Mouse (Mus musculus) granulocyte monocyte progenitor cell, adult 5-6 weeks (primary cell): Measurements from ENCODE around the gene Cdk5rap2. TPM values are rescaled to one million over a fixed set of nuclear protein-coding genes. Genes with fewer than 3 reads are reported as not detected.

Experiments used
- ATAC-seq: replicated peaks from 2 replicates; pipeline ENCODE4 v1.8.0; 2016; ENCODE audit warnings: mild to moderate bottlenecking, moderate TSS enrichment, inconsistent platforms; ENCODE audit not compliant: poor library complexity, severe bottlenecking
- total RNA-seq, 2 experiments: library from RNA; stranded (forward) in 1 of 2; stranded (reverse) in 1 of 2; fragments of 200-712, 200-1000 nt in 1 of 2; fragments of >200 nt in 1 of 2; fragmentation: Nextera tagmentation in 1 of 2; gene quantifications; 2 replicates each; pipeline ENCODE4 v1.2.3; 2014 to 2017

The Cdk5rap2 gene
- 9.8 and 14.9 TPM in 2 replicates for total RNA-seq (2014; fragmentation: Nextera tagmentation)
- 25.8 and 27.2 TPM in 2 replicates for total RNA-seq (2017)

DNA sequence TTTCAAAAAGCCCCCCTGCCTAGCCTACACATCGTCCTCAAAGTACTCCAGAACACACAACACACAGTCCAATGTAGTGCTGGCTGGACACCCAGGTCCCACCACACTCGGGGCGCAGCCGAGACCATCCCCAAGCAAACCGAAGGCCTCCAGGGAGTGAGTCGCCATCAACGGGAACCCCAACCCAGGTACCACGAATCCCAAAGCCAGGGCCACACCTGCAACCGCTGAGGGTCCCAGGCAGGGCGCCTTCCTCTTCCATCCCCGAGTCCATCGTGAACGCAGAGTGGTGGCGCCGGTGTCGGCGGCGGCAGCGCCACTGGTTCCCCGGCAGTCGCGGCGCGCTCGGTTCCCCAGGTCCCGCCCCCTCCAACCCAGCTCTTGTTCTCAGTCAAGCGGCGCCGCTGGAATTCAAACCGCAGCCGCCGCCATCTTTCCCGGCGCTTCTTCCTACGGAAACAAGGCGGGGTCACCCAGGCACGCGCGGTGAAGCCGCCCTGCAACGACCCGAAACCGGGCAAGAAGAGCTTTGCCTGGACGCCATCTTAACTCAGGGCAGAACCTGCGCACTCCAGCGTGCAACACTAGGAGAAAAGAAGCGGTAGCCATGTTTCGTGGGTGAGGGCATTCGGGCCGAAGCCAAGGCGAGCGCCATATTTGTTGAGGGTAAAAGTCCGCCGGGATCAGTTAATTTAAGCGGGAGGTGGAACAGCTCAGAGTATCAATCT lies at the start of gene Cdk5rap2:
TSS of gene Cdk5rap2 (minus strand) at position 450 of the 728 bp plus-strand sequence.
- ATAC-seq: peak; percentile 97

DNA sequence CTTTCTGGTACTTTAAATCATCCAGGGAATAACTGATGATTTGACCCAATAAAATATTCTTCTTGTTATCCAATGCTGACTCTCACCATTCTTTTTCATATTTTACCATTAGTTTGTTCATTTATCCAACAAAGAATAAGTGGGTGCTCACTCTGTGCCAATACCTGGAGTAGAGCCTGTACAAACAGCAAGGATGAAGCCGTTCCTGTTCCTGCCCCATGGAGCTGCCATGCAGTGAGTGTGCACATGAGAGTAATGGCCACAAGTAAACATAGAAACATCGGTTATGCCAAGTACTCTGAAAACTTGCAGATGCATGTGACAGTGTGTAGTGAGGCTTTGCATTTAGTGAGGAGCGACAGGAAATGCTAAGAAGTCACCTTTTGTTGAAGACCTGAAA lies 41.9 kb upstream of the Cdk5rap2 start:
- ATAC-seq: no peak

DNA sequence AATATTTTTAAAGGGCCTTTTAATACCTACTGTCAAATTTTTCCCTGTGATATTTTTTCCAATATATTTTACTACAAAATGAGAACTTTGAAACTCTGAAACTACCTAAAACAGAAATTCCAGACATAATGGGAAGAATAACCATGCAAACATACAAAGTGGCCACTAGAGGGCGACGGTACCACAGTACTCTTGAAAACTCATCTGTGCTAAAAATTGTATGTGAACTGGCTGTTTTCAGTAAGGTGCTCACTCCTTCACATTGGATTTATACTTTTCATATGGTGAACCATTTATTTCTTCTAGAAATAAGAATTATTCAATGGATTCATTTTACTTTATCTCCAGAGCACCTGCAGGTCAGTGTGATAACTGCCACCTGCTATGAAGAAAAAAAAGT lies 41.5 kb upstream of the Cdk5rap2 start:
- peak; percentile 73 for ATAC-seq

DNA sequence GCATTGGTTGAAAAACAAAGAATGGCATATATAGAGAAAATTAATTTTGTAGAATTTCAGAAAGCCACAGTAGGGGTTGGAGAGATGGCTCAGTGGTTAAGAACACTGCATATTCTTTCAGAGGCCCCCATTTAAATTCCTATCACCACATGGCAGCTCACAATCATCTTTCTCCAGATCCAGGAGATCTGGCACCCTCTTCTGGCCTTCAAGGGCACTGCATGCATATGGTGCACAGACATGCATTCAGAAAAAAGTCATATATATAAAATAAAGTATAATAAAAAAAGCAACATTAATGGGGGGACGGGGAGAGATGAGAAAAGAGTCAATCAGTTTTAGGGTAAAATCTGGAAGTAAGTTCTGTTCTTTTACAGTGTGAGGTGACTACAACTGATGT lies 39.4 kb upstream of the Cdk5rap2 start:
- no peak for ATAC-seq

DNA sequence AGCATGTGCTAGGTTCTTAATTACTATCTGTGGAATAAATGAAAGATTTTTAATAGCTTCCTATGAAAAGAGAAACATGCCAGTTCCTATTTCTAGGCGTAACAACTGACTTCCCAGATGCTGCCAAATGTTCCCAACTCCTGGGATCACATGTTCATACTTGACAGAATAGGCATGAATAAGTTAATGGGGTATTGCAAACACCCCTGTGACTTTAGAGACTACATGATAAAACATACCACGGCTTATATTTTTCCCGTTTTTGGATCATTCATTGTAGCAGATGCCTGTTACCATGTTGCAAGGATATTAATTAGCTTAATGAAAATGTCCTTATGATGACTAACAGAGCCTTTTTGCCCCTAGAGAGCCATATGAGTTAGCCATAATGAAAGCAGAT lies 36.5 kb upstream of the Cdk5rap2 start:
- ATAC-seq: no peak

DNA sequence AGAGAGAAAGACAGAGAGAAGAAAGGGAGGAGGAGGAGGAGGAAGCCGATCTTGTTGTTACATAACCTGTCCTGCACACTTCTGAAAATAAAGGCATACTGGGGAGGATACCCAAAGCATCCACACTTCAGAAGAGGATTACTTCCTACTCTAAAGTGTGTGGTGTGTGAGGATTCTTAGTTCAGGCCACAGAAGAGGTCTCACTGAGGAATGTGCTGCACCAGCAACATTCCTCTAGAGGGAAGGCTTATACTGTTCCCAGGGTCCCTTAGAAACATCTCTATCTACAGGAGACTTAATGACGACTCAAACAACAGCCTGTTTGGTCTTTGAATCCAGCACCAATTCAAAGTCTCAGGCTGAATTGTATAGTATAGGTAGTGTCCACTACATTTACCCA lies 10.0 kb upstream of the Cdk5rap2 start:
- ATAC-seq: no peak

DNA sequence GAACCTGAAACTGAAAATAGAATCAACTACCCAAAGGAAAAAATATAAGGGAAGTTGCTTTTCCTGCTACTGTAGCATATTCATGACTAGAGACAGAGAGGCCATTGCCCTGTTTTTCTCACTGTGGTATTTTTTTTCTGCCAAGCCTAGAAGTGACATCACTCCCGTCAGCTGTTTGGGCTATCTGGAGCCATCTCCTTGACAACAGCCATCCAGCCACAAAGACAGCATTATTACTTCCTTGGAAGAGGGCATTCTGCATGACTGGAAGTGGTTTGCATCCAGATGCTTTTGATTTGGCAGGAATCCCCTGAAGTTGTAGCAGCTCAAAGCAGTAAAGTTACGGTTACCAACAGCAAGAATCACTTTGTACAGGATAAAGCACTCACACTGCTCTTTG lies 1.9 kb upstream of the Cdk5rap2 start:
- ATAC-seq: 0 out of 2 replicates have a peak, but pooled peaks have one; percentile 2

DNA sequence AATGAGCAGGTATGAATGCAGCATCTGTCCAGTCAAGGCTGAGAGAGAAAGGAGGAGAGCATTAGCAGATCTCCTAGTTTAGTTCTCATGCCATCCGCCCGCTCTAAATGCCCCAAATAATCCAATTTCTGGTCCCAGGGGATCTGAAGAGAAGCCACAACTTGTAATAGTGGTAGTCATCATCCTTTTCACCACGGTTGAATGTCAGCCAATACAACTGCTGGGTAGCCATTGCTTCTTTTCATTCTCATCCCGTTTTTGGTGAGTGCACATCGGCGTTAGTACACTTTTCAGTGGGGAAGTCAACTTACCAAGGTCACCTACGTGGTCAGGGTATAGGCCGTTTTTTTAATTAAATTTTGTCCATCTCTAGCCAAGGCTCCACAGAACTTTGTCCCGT lies 787 bp downstream of the Cdk5rap2 start:
- no peak for ATAC-seq

DNA sequence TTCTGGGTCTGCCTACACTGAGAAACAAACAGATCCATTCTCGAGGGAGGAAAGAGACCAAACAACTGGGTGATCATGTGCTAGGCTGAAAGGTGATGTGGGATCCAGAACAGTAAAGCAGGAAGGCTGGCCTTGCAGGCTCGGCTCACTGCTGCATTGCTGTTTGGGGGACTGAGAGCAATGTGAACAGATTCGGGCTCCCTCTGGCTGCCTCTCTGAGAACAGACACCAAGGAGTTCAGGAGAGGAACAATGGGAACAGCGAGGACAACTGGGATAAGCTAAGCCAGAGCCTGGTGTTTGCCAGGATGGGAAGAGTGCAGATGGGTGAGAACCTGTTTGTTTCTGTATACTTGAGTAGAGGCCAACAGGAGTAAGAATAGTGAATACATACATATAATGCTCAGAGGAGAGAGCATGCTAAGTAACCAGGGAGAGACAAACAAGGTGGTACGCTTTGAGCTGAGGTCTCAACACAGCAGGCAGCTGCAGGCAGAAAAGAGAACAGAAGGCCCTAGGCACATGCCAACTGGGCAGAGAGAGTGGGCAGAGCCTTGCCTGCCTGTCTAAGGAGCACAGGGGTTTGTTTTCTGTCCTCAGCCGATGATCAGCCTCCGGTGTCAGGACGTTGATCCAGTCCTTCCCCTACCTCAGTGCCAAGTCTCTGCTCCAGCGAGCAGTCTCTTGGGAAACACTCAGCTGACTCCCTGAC lies 8.0 kb downstream of the Cdk5rap2 start:
- no peak for ATAC-seq

DNA sequence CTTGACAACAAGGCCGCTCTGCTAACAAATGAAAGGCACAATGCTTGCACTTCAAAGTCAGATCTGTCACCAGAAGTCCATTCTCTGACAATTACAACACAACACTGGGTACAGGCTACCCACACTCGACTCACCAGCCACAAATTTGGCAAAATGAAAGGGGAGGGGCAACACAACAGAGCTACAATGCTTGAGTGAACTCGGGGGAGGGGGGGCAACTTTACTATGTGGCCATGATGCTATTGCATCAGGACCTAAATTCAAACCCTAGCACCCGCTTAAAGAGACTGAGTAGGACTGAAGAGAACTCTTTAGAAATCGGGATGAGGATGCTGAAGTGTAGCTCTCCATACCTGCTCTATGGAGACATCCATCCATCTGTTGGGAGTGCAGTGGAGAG lies 10.8 kb downstream of the Cdk5rap2 start:
- ATAC-seq: no peak

DNA sequence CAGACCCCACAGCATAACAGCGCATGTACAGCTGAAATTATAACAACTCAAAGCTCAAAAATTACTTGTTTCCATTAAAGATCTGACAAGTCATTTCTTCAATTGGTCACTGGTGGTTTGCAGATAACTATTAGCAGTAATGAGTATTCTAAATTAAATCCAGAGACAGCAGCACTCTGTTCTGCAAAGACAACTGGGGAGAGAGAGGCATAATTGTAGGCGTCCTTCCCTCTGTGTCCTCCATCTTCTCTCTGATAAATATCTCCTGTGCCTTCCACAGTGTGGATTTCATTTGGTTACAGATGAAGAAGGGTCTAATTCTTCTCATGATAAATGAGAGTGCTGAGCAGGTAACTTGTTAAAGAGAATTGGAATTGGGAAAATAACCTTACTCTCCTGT lies 11.2 kb downstream of the Cdk5rap2 start:
- no peak for ATAC-seq

DNA sequence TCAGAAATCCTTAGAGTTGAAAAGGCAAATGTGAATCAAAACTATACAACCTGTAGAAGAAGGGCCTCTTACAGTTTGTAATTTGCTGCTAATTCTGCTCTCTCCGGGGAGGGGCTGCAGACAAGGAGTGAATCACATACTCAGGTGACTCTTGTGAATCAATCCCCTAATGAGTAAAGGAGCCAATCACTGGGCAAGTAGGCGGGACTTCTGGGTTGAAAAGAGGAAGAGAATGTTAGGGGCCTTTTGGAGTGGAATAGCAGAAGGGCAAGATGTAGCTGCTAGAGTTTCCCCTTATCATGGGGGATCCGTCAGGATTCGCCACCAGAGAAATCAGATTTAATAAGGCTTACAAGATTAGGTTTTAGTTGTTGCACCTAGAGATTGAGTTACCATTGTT lies 12.2 kb downstream of the Cdk5rap2 start:
- peak; percentile 42; the same call in 1 of the 2 replicates for ATAC-seq

DNA sequence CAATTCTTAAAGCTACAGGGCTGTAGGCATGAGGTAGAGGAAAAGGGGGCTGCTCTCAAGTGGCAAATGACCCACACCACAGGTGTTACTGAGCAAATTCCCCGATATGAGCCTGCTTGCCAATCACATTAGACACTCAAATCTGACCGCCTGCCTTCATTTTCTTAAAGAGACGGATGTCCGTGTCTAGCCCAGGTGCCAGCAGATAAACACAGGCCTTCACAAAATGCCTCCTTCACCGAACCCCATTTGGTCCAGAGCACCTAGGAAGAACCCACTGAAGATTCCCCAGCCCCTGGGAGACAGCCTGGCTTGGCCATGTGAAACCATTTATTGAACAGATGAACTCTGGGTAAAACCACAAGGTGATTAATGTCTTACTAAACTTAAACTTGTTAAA lies 13.5 kb downstream of the Cdk5rap2 start:
- ATAC-seq: no peak

DNA sequence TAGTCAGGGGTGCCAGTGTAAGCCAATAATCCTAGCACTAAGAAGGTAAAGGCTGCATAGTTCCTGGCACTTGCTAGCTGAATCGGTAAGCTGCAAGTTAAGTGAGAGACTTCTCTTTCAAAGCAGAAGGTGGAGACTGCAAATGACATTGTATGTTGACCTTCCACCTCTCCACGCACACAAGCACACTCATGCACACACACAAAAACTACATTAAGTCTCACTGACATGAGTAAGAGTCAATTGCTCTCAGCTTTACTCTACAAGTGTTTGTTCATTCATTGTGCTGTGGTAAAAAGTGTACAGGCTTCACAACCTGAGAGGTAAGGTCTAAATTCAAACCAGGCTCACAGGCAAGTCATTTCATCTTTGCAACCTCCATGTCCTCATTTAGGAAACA lies 15.5 kb downstream of the Cdk5rap2 start:
- ATAC-seq: no peak

DNA sequence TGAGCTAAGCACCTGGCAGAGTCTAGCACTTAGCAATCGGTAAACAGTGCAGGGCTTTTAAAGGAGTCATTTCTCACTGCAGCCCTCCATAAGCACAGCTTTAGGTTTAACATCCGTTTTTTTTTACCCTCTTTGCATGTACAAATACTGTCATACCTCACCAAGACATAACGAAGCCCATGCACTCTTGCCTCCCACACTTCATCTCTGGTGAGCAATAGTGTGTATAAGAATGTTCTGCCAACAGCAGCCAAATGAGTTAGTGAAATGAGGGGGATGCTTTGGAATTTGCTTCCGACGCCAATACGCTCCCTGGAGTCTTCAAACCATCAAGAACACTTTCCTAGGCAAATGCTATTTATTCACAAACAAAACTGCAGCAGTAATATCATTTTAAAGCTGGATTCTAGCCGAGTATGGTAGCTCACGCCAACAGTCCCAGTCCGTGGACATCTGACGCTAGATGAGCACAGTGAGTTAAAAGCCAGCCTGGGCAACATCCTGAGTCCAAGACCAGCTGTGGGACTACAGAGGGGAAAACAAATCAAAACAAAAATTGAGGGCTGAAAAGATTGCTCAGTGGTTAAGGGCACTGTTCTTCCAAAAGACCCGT lies 18.4 kb downstream of the Cdk5rap2 start:
- ATAC-seq: no peak

DNA sequence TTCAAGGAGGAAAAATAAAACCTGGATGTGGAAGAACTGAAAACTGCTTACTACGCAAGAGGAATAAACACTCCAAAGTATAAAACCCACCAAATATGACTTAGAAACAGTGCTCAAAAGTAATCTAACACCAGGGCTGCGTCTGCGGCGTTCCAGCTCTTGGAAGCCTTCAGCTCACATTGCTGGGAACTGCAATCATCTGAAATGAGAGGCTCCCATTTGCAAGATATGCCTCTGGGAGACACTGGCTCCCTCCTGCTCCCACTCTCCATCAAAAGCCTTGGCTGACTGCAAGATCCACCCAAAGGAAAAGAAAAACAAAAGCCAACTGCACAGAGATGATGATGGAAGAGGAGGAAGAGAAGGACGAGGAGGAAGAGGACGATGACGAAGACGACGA lies 19.2 kb downstream of the Cdk5rap2 start:
- no peak for ATAC-seq

DNA sequence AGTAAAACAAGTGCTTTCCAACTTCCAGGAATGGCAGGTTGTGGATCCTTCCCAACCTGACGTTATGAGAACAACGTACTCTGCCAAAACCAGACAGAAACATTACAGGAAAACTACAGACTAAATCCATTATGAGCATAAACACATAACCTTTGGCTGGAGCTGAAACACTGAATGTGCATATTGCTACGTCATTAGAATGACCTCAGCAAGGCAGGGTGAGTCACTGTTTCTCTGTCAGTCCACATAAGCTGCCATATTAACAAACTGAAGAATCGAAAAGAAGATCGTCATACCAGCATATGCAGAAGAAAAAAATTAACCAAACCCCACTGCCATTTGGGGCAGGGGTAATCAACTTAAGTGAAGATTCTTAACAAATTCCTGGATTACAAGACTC lies 24.0 kb downstream of the Cdk5rap2 start:
- no peak for ATAC-seq

DNA sequence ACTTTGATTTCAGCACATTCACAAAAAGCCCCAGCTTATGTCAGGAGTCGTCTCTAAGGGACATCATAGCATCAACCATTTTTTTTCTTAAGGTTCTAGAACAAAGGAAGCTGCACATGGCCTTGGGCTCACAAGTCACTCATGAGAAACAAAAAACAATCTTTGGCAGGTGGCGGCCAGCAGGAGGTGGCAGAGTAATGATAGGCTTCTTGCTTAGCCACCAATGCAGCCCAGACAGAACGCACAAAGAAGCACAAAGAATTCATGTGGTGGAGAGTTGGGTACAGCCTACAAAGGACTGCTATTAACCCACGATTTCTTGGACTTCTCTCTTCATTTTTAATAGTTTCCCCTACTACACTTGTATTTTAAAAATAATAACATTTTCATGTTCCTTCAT lies 32.9 kb downstream of the Cdk5rap2 start:
- no peak for ATAC-seq

DNA sequence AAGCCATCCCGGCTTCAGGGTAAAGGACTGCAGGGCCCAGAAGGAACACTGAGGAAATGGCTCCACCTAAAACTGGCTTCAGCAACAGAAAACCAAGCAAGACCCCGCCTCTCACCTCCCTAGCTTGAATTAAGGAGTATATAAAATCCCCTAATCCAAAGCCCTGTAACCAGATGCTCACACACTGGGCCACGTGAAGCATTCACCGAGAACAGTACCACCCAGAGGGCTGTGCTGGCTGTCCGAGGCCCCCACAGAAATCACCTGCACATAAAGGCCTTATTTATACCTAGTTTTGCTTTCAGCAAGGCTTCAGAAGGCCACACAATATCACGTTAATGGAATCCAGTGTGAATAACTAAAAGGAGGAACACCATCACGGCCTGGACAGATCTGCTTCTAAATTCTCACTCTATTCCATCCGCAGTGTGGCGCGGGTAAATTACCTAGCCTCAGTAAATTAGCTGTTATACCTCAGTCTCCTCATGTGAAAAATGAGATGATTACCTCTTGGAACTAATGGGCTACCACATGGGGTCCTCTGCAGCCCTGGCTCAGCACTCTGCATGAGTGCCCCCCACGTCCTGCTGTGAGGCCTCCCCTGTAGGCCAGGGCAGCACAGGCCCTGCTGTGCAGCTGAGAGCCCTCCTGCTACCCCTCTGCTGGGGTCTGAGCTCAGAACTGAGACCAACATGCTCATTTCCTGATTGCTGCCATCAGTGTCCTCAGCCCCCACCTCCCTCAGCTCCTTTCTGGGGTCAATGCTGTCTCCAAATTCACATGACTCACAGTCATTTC lies 45.0 kb downstream of the Cdk5rap2 start:
- no peak for ATAC-seq

DNA sequence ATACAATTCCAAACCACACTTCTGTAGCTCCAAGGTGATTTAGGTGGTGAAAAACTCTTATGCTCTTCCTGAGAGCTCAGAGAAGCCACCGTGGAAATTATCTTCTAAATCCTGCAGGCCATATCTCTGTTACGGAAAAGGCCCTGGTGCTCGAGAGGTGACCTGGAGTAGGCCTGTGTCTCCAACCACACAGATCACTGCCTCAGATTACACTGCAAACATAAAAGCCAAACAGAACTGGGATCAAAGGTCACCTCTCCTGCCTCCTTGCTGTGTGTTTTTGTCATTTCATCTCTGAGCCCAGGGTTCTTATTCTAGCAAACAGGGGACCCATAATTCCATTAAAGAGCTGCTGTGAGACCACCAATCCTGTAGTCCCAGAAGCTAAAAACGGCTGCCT lies 48.9 kb downstream of the Cdk5rap2 start:
- no peak for ATAC-seq
